Comparison of ENCODE assay signal across 22 mouse cellular contexts in genomic region chr6:115732341-115732928, GRCm38 (mm10). TPM values are rescaled to one million over a fixed set of nuclear protein-coding genes. Genes with fewer than 3 reads are reported as not detected.
DNase-seq lines count a peak whose midpoint lies in the region; ATAC-seq lines count a peak whose summit lies in the region.
"Had no signal": no experiment of that assay in that cellular context is flagged by ENCODE, and none has a peak within 500 bp of the region (broad histone marks: within the 10 kb centered on the region; RNA-seq: fewer than 3 reads in every experiment).

No protein-coding gene starts in this region.

- no peak overlapping the region for H3K27ac ChIP-seq in hindbrain, embryonic 16.5 days (ENCODE audit: low read depth, low read length)
- H3K27ac ChIP-seq in hindbrain, embryonic 11.5 days (ENCODE audit: low read depth, low read length): no peak overlapping the region
- no peak overlapping the region for H3K27ac ChIP-seq in lung, embryonic 16.5 days (ENCODE audit: low read length)
- no peak overlapping the region for H3K27ac ChIP-seq in neural tube, embryonic 13.5 days (replicated peaks)
- H3K27ac ChIP-seq: forebrain, embryonic 12.5 days; hindbrain, embryonic 15.5 days; limb, embryonic 12.5 days; liver, embryonic 12.5 days had no signal

- H3K36me3 ChIP-seq in hindbrain, embryonic 16.5 days (ENCODE audit: control insufficient read depth, insufficient read depth, low read length): no peaks in the 10 kb centered on the region
- no peaks in the 10 kb centered on the region for H3K36me3 ChIP-seq in hindbrain, embryonic 11.5 days (ENCODE audit: control insufficient read depth, insufficient read depth, low read length)
- no peaks in the 10 kb centered on the region for H3K36me3 ChIP-seq in lung, embryonic 16.5 days (ENCODE audit: control insufficient read depth, insufficient read depth, low read length)
- no peaks in the 10 kb centered on the region for H3K36me3 ChIP-seq in neural tube, embryonic 13.5 days
- H3K36me3 ChIP-seq: forebrain, embryonic 12.5 days; heart, embryonic 12.5 days; hindbrain, embryonic 15.5 days; limb, embryonic 12.5 days had no signal

- H3K9ac ChIP-seq in hindbrain, embryonic 16.5 days (ENCODE audit: low read depth, low read length): no peak overlapping the region
- no peak overlapping the region for H3K9ac ChIP-seq in hindbrain, embryonic 11.5 days (ENCODE audit: low read depth, low read length)
- H3K9ac ChIP-seq in lung, embryonic 16.5 days (ENCODE audit: low read length): no peak overlapping the region
- no peak overlapping the region for H3K9ac ChIP-seq in neural tube, embryonic 13.5 days
- H3K9ac ChIP-seq: forebrain, embryonic 12.5 days; heart, embryonic 12.5 days; hindbrain, embryonic 15.5 days; limb, embryonic 12.5 days; liver, embryonic 12.5 days had no signal

- WGBS in hindbrain, embryonic 16.5 days: 73% methylated on average over 22 of the region's 22 CpGs
- WGBS in hindbrain, embryonic 11.5 days: 85% methylated on average over 22 of the region's 22 CpGs
- 72% methylated on average over 22 of the region's 22 CpGs for WGBS in lung, embryonic 16.5 days
- WGBS in neural tube, embryonic 13.5 days: 70% methylated on average over 22 of the region's 22 CpGs

- H3K4me3 ChIP-seq in hindbrain, embryonic 16.5 days (ENCODE audit: low read length): no peak overlapping the region
- H3K4me3 ChIP-seq in hindbrain, embryonic 11.5 days (ENCODE audit: low read depth, low read length): no peak overlapping the region
- H3K4me3 ChIP-seq in lung, embryonic 16.5 days (ENCODE audit: low read length): no peak overlapping the region
- no peak overlapping the region for H3K4me3 ChIP-seq in neural tube, embryonic 13.5 days
- H3K4me3 ChIP-seq: forebrain, embryonic 12.5 days; heart, embryonic 12.5 days; hindbrain, embryonic 15.5 days; limb, embryonic 12.5 days; liver, embryonic 12.5 days had no signal

- no peaks in the 10 kb centered on the region for H3K4me1 ChIP-seq in hindbrain, embryonic 16.5 days (ENCODE audit: control insufficient read depth, insufficient read depth, low read depth, low read length)
- H3K4me1 ChIP-seq in hindbrain, embryonic 11.5 days (replicated peaks; ENCODE audit: control insufficient read depth, insufficient read depth, low read length): no peaks in the 10 kb centered on the region; the same call in 1 of the 2 replicates
- peaks cover 8% of the 10 kb centered on the region for H3K4me1 ChIP-seq in lung, embryonic 16.5 days (replicated peaks; ENCODE audit: control insufficient read depth, insufficient read depth, low read length)
- no peaks in the 10 kb centered on the region; the same call in 1 of the 2 replicates for H3K4me1 ChIP-seq in neural tube, embryonic 13.5 days (replicated peaks)
- H3K4me1 ChIP-seq: forebrain, embryonic 12.5 days; hindbrain, embryonic 15.5 days had no signal

- no peak for ATAC-seq in hindbrain, embryonic 16.5 days
- ATAC-seq in hindbrain, embryonic 11.5 days (ENCODE audit: low FRiP score): no peak
- peak; percentile 37 for ATAC-seq in lung, embryonic 16.5 days (ENCODE audit: low read depth)
- peak; percentile 43; the same call in 1 of the 2 replicates for ATAC-seq in neural tube, embryonic 13.5 days (ENCODE audit: low read depth)
- no peak for ATAC-seq in erythroid progenitor cell, adult 5-6 weeks (replicated peaks; ENCODE audit: low FRiP score, poor library complexity, severe bottlenecking)
- ATAC-seq: liver, embryonic 12.5 days had no signal

- peak overlapping the region; percentile 28 for H3K4me2 ChIP-seq in hindbrain, embryonic 16.5 days (ENCODE audit: low read length)
- H3K4me2 ChIP-seq in hindbrain, embryonic 11.5 days (replicated peaks; ENCODE audit: low read depth, low read length): no peak overlapping the region
- H3K4me2 ChIP-seq in lung, embryonic 16.5 days (ENCODE audit: low read depth, low read length): no peak overlapping the region; the same call in 1 of the 2 replicates
- H3K4me2 ChIP-seq in neural tube, embryonic 13.5 days: no peak overlapping the region
- H3K4me2 ChIP-seq: forebrain, embryonic 12.5 days; heart, embryonic 12.5 days; hindbrain, embryonic 15.5 days; limb, embryonic 12.5 days; liver, embryonic 12.5 days had no signal

- DNase-seq in hindbrain, embryonic 11.5 days (ENCODE audit: low spot score): no peak
- DNase-seq in lung, postnatal 14 days: no peak
- DNase-seq in ES-CJ7 (ENCODE audit: low read depth, low spot score): peak; percentile 71
- DNase-seq in T-cell, adult 2 months (ENCODE audit: low spot score): no peak
- DNase-seq: adrenal gland, postnatal 25 days; cerebellum, adult 11-12 months; cerebellum, postnatal 25 days; gastrocnemius, postnatal 10 days; heart, adult 11 months; heart, postnatal 14 days; kidney, adult 2 months; kidney, postnatal 25 days; lung, postnatal 36 days had no signal

- no peaks in the 10 kb centered on the region for H3K9me3 ChIP-seq in hindbrain, embryonic 16.5 days (ENCODE audit: control insufficient read depth, low read length)
- H3K9me3 ChIP-seq in hindbrain, embryonic 11.5 days (ENCODE audit: control insufficient read depth, low read length): no peaks in the 10 kb centered on the region
- peaks cover 5% of the 10 kb centered on the region; the same call in 1 of the 2 replicates for H3K9me3 ChIP-seq in lung, embryonic 16.5 days (ENCODE audit: control insufficient read depth, low read length)
- no peaks in the 10 kb centered on the region for H3K9me3 ChIP-seq in neural tube, embryonic 13.5 days
- H3K9me3 ChIP-seq: forebrain, embryonic 12.5 days; hindbrain, embryonic 15.5 days; liver, embryonic 12.5 days had no signal

- H3K27me3 ChIP-seq in hindbrain, embryonic 16.5 days (replicated peaks; ENCODE audit: control insufficient read depth, insufficient read depth, low read length): no peaks in the 10 kb centered on the region
- H3K27me3 ChIP-seq in hindbrain, embryonic 11.5 days (ENCODE audit: control insufficient read depth, insufficient read depth, low read length): no peaks in the 10 kb centered on the region
- no peaks in the 10 kb centered on the region for H3K27me3 ChIP-seq in lung, embryonic 16.5 days (ENCODE audit: control insufficient read depth, insufficient read depth, low read depth, low read length)
- no peaks in the 10 kb centered on the region for H3K27me3 ChIP-seq in neural tube, embryonic 13.5 days
- H3K27me3 ChIP-seq: forebrain, embryonic 12.5 days; heart, embryonic 12.5 days; hindbrain, embryonic 15.5 days; limb, embryonic 12.5 days; liver, embryonic 12.5 days had no signal

RNA-seq across cellular contexts. Expression of gene Tmem40, which starts 29.8 kb away (rescaled TPM):
- 1.9 TPM in 2 replicates for polyA plus RNA-seq in hindbrain, embryonic 16.5 days (2015; fragmentation: Nextera tagmentation; extraction: Ambion mirVana)
- polyA plus RNA-seq in hindbrain, embryonic 11.5 days (2014; fragmentation: Nextera tagmentation; extraction: Ambion mirVana): 1.9 and 2.1 TPM in 2 replicates
- polyA plus RNA-seq in lung, embryonic 16.5 days (2015; fragmentation: Nextera tagmentation; extraction: Ambion mirVana): 2.3 and 3.8 TPM in 2 replicates
- polyA plus RNA-seq in neural tube, embryonic 13.5 days (2015; fragmentation: Nextera tagmentation; extraction: Ambion mirVana): 1.6 and 2.5 TPM in 2 replicates
- 3.8 and 6.1 TPM in 2 replicates for total RNA-seq in erythroid progenitor cell, adult 5-6 weeks (2015; ENCODE audit: low replicate concordance)
- 4.4 and 4.9 TPM in 2 replicates for total RNA-seq in erythroid progenitor cell, adult 5-6 weeks (2017; ENCODE audit: low replicate concordance)
- total RNA-seq: adrenal gland, postnatal 25 days had no signal

RNA-seq across cellular contexts. Expression of gene Cand2, which starts 41.9 kb away (rescaled TPM):
- 10.0 and 13.9 TPM in 2 replicates for polyA plus RNA-seq in hindbrain, embryonic 16.5 days (2015; fragmentation: Nextera tagmentation; extraction: Ambion mirVana)
- polyA plus RNA-seq in hindbrain, embryonic 11.5 days (2014; fragmentation: Nextera tagmentation; extraction: Ambion mirVana): 20.2 and 23.3 TPM in 2 replicates
- 23.4 and 28.2 TPM in 2 replicates for polyA plus RNA-seq in lung, embryonic 16.5 days (2015; fragmentation: Nextera tagmentation; extraction: Ambion mirVana)
- polyA plus RNA-seq in neural tube, embryonic 13.5 days (2015; fragmentation: Nextera tagmentation; extraction: Ambion mirVana): 13.2 and 15.8 TPM in 2 replicates
- total RNA-seq in erythroid progenitor cell, adult 5-6 weeks (2015; ENCODE audit: low replicate concordance): not detected in 2 replicates
- total RNA-seq in erythroid progenitor cell, adult 5-6 weeks (2017; ENCODE audit: low replicate concordance): under 0.01 TPM in 1 of 2 replicates, not detected in the other

RNA-seq across cellular contexts. Expression of gene Raf1, which starts 56.0 kb away (rescaled TPM):
- polyA plus RNA-seq in hindbrain, embryonic 16.5 days (2015; fragmentation: Nextera tagmentation; extraction: Ambion mirVana): 110 and 124 TPM in 2 replicates
- polyA plus RNA-seq in hindbrain, embryonic 11.5 days (2014; fragmentation: Nextera tagmentation; extraction: Ambion mirVana): 148 and 157 TPM in 2 replicates
- 80.8 and 86.3 TPM in 2 replicates for polyA plus RNA-seq in lung, embryonic 16.5 days (2015; fragmentation: Nextera tagmentation; extraction: Ambion mirVana)
- polyA plus RNA-seq in neural tube, embryonic 13.5 days (2015; fragmentation: Nextera tagmentation; extraction: Ambion mirVana): 141 and 156 TPM in 2 replicates
- 84.0 and 100 TPM in 2 replicates for total RNA-seq in erythroid progenitor cell, adult 5-6 weeks (2015; ENCODE audit: low replicate concordance)
- 21.3 and 46.2 TPM in 2 replicates for total RNA-seq in erythroid progenitor cell, adult 5-6 weeks (2017; ENCODE audit: low replicate concordance)

Comparison
In these comparisons a context has a peak if more than half of its experiments do, and no peak if none do; other contexts are left out.
1. ATAC-seq: peak in lung, embryonic 16.5 days (single experiment) and neural tube, embryonic 13.5 days (single experiment); none in hindbrain, embryonic 16.5 days (single experiment), hindbrain, embryonic 11.5 days (single experiment) and erythroid progenitor cell, adult 5-6 weeks (single experiment).